Mouse (Mus musculus) inflammation-experienced regulatory T-cells, adult 16 weeks (primary cell): ENCODE results near the gene Syde1. TPM values are rescaled to one million over a fixed set of nuclear protein-coding genes. Genes with fewer than 3 reads are reported as not detected.

Experiments
- polyA plus RNA-seq: library from polyadenylated mRNA; unstranded; fragments of 100-300 nt; shearing (Covaris generic); gene quantifications from one replicate; pipeline ENCODE4 v1.2.1, GENCODE M21; 2017

Gene Syde1
- 1.0 TPM for polyA plus RNA-seq

GRCm38 (mm10) chr10:78591406-78592328 lies at the start of gene Syde1:
Syde1 (minus strand) TSS chr10:78591964.

DNA sequence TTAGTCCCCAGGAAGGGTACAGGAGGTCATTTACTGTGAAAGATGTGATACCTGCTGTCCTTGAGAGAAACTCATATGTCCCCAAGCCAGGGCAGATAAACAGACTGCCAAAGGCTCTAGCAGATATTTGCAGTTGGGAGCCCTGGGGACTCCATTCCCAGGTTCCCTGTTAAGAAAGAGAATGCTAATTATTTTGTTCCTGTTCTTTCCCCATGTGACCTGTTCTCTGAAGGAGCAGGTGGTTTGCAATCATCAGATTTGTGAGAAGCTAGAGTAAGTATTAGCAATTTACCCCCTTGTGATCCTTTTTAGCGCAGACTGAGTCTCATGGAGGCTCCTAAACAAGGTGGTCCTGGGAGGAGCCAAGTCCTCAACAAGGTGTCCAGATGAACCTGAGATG lies 26.2 kb upstream of the Syde1 start, which contains the start of gene Olfr1357:
TSS of gene Olfr1357 (minus strand) at position 101 of the 400 bp plus-strand sequence.

DNA sequence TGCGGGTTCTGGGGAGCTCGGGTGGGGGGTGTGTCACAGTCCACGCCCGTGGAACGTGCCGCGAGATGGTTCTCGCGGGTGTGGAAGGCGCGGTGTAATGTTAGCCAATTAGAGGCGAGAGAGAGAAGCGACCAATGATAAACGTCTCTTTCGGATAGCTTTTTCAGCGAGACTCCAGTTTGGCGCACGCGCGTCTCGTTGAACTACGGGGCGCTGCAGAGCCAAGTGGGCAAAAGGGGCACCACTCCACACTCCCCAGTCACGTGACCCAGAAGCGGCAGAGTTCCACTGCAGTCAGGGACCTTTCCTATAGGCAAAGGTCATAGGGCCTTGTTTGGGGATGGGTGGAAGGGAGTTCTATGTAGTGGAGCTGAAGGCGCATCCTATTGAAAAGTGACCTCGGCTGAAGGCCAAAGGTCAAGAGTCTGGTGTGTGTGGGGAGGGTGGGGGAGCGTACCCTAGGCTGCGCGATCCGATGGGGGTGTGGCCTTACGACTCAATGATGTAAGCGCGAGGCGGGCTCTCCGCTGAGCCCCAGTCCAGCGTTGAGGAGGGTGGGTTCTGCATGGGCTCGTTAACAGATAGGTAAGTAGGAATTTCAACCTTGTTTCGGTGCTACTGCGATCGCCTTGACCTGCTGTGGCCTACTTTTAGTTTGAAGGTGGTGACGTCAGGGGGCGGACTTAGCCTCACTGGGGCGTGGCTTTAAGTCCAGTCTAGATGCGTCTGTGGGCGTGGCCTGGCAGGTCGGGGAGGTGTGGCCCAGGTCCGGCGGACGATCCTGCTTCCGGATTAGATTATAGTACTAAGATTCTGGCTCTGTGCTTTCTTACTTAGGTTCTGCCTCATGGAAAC lies 17.3 kb downstream of the Syde1 start, which contains the start of gene Ilvbl:
TSS of gene Ilvbl (plus strand) at position 97 of the 855 bp plus-strand sequence.

Other genes with a start within 250 kb of the Syde1 start
- gene Agpat3, start 239.5 kb downstream of the Syde1 start, polyA plus RNA-seq: 147 TPM
- gene Rrp1, start 178.9 kb downstream of the Syde1 start, polyA plus RNA-seq: 342 TPM
- 132 TPM for gene Cstb, start 166.3 kb downstream of the Syde1 start, polyA plus RNA-seq
- gene Pdxk, start 127.0 kb downstream of the Syde1 start, polyA plus RNA-seq: 20.3 TPM
- gene Olfr1358, start 74.5 kb downstream of the Syde1 start, polyA plus RNA-seq: not detected
- 106 TPM for gene Ilvbl, start 17.6 kb downstream of the Syde1 start, polyA plus RNA-seq
- not detected for gene Olfr1357, start 26.1 kb upstream of the Syde1 start, polyA plus RNA-seq
- not detected for gene Casp14, start 126.3 kb upstream of the Syde1 start, polyA plus RNA-seq
- not detected for gene Ccdc105, start 161.1 kb upstream of the Syde1 start, polyA plus RNA-seq
- gene Slc1a6, start 188.5 kb upstream of the Syde1 start, polyA plus RNA-seq: not detected